Mouse (Mus musculus): ENCODE data around the gene Lrrk1. TPM values are rescaled to one million over a fixed set of nuclear protein-coding genes. Genes with fewer than 3 reads are reported as not detected.

Gene Lrrk1
- polyA plus RNA-seq, 1 experiment from 2014 or later = 14.2 TPM

GRCm38 (mm10) chr7:66405951-66406721 lies 18.0 kb upstream of the Lrrk1 start:
- H3K4me1 ChIP-seq (replicated peaks) = peaks cover 24% of the 10 kb centered on the region
- H3K27me3 ChIP-seq = peaks cover 5% of the 10 kb centered on the region
- H3K9me3 ChIP-seq = no peaks in the 10 kb centered on the region
- no peak overlapping the region for H3K4me2 ChIP-seq
- H3K36me3 ChIP-seq = no peaks in the 10 kb centered on the region
- no peak for ATAC-seq (ENCODE audit: insufficient number of reproducible peaks, insufficient read depth, low FRiP score, low TSS enrichment, low read depth)
- no peak overlapping the region for H3K4me3 ChIP-seq (replicated peaks)
- no peak overlapping the region for H3K9ac ChIP-seq (replicated peaks)
- WGBS = 40% methylated on average over 13 of the region's 13 CpGs
- H3K27ac ChIP-seq = no peak overlapping the region

DNA sequence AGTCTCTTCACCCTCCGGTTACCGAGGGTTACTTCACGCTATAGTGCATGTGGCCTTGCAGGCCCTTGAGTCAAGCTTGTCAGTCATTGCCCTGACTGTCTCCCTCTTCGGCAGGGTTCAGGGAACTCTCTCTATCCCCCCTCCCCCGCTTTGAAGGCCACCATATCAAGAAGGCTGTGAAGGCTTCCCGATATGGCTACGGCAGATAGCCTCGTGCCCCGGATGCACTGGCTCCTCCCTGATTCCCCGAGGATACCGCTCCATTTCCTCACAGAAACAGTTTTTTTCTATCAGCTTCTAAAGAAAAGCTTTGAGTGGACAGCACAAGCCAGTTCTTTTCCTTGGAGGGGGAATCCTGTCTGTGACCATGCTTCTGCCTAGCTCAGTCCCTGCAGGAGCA lies 17.4 kb upstream of the Lrrk1 start:
- Histone ChIP-seq H3K4me1 (replicated peaks) (peaks cover 24% of the 10 kb centered on the region), H3K9me3 (no peaks in the 10 kb centered on the region), H3K27me3 (peaks cover 5% of the 10 kb centered on the region), H3K27ac (no peak overlapping the region), H3K36me3 (no peaks in the 10 kb centered on the region), H3K9ac (replicated peaks) (no peak overlapping the region), H3K4me2 (no peak overlapping the region), H3K4me3 (replicated peaks) (no peak overlapping the region)
- ATAC-seq (ENCODE audit: insufficient number of reproducible peaks, insufficient read depth, low FRiP score, low TSS enrichment, low read depth) = no peak
- WGBS = 69% methylated on average over 11 of the region's 11 CpGs

- H3K4me2 ChIP-seq = no peak overlapping the region
- H3K27ac ChIP-seq = no peak overlapping the region; the same call in 1 of the 2 replicates
- no peaks in the 10 kb centered on the region for H3K9me3 ChIP-seq
- 77% methylated on average over 4 of the region's 4 CpGs for WGBS
- no peak overlapping the region for H3K4me3 ChIP-seq (replicated peaks)
- H3K27me3 ChIP-seq = peaks cover 5% of the 10 kb centered on the region
- peaks cover 30% of the 10 kb centered on the region for H3K4me1 ChIP-seq (replicated peaks)
- H3K36me3 ChIP-seq = no peaks in the 10 kb centered on the region
- ATAC-seq (ENCODE audit: insufficient number of reproducible peaks, insufficient read depth, low FRiP score, low TSS enrichment, low read depth) = no peak
- no peak overlapping the region for H3K9ac ChIP-seq (replicated peaks)
These were observed 16.7 kb upstream of the Lrrk1 start for GRCm38 (mm10) chr7:66404802-66405201.

- Histone ChIP-seq H3K4me1 (replicated peaks) (peaks cover 32% of the 10 kb centered on the region), H3K27ac (no peak overlapping the region; the same call in 1 of the 2 replicates), H3K9me3 (no peaks in the 10 kb centered on the region), H3K36me3 (no peaks in the 10 kb centered on the region), H3K4me3 (replicated peaks) (no peak overlapping the region), H3K4me2 (no peak overlapping the region), H3K27me3 (peaks cover 5% of the 10 kb centered on the region), H3K9ac (replicated peaks) (no peak overlapping the region)
- ATAC-seq (ENCODE audit: insufficient number of reproducible peaks, insufficient read depth, low FRiP score, low TSS enrichment, low read depth) = 0 out of 2 replicates have a peak, but pooled peaks have one; percentile 19
- WGBS = 37% methylated on average over 10 of the region's 10 CpGs
These were observed 16.0 kb upstream of the Lrrk1 start for GRCm38 (mm10) chr7:66404141-66404540.

DNA sequence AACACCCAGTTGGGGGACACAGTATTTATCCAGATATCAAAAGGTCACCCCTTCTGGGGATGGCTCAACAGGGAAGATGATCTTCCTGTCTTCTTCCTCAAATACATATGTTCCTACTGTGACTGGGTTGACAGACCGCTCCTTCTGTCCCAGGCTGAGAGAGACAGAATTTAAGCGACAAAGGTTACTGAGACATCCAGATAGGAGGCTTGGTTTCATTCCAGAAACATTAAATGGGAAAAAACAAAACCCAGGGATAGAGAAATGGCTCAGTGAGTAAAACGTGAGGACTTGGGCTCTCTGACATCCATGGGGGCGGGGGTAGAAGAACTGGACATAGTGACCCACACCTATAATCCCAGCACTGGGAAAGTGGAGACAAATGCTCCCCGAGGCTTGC lies 14.7 kb upstream of the Lrrk1 start:
- Histone ChIP-seq H3K27me3 (peaks cover 5% of the 10 kb centered on the region), H3K36me3 (no peaks in the 10 kb centered on the region), H3K9me3 (no peaks in the 10 kb centered on the region), H3K4me1 (replicated peaks) (peaks cover 32% of the 10 kb centered on the region), H3K4me2 (no peak overlapping the region), H3K9ac (replicated peaks) (no peak overlapping the region), H3K27ac (no peak overlapping the region), H3K4me3 (replicated peaks) (no peak overlapping the region)
- no peak for ATAC-seq (ENCODE audit: insufficient number of reproducible peaks, insufficient read depth, low FRiP score, low TSS enrichment, low read depth)
- WGBS = 94% methylated on average over 5 of the region's 5 CpGs

- no peak for ATAC-seq (ENCODE audit: insufficient number of reproducible peaks, insufficient read depth, low FRiP score, low TSS enrichment, low read depth)
- WGBS = 67% methylated on average over 8 of the region's 8 CpGs
- H3K4me1 ChIP-seq (replicated peaks) = peaks cover 32% of the 10 kb centered on the region
- H3K4me3 ChIP-seq (replicated peaks) = no peak overlapping the region
- H3K4me2 ChIP-seq = no peak overlapping the region
- no peaks in the 10 kb centered on the region for H3K36me3 ChIP-seq
- H3K27ac ChIP-seq = no peak overlapping the region
- no peak overlapping the region for H3K9ac ChIP-seq (replicated peaks)
- peaks cover 5% of the 10 kb centered on the region; the same call in 1 of the 2 replicates for H3K27me3 ChIP-seq
- H3K9me3 ChIP-seq = no peaks in the 10 kb centered on the region
These were observed 13.5 kb upstream of the Lrrk1 start for GRCm38 (mm10) chr7:66401605-66402004.

DNA sequence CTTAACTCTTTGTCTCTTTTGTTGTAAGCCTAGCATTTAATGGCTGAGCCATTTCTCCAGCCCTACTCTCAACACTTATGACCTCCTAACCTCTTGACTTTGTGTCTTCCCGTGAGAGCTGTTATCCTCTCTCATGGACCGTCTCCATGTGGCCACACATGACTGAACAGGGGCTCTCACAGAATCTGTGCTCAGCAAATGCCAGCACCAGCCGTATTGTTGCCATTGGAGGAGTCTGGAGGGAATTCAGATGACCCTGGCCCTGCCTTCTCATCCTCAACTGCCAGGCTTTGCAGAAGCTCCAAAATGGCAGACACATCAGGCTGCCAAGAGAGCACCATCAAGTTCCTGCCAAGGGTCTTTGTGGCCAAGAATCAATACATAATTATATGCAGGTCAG lies 9.1 kb upstream of the Lrrk1 start:
- Histone ChIP-seq H3K4me1 (replicated peaks) (peaks cover 16% of the 10 kb centered on the region), H3K27me3 (peaks cover 5% of the 10 kb centered on the region; the same call in 1 of the 2 replicates), H3K4me3 (replicated peaks) (no peak overlapping the region), H3K36me3 (no peaks in the 10 kb centered on the region), H3K4me2 (no peak overlapping the region), H3K27ac (no peak overlapping the region), H3K9ac (replicated peaks) (no peak overlapping the region), H3K9me3 (no peaks in the 10 kb centered on the region)
- WGBS = 73% methylated on average over 3 of the region's 3 CpGs
- no peak for ATAC-seq (ENCODE audit: insufficient number of reproducible peaks, insufficient read depth, low FRiP score, low TSS enrichment, low read depth)

DNA sequence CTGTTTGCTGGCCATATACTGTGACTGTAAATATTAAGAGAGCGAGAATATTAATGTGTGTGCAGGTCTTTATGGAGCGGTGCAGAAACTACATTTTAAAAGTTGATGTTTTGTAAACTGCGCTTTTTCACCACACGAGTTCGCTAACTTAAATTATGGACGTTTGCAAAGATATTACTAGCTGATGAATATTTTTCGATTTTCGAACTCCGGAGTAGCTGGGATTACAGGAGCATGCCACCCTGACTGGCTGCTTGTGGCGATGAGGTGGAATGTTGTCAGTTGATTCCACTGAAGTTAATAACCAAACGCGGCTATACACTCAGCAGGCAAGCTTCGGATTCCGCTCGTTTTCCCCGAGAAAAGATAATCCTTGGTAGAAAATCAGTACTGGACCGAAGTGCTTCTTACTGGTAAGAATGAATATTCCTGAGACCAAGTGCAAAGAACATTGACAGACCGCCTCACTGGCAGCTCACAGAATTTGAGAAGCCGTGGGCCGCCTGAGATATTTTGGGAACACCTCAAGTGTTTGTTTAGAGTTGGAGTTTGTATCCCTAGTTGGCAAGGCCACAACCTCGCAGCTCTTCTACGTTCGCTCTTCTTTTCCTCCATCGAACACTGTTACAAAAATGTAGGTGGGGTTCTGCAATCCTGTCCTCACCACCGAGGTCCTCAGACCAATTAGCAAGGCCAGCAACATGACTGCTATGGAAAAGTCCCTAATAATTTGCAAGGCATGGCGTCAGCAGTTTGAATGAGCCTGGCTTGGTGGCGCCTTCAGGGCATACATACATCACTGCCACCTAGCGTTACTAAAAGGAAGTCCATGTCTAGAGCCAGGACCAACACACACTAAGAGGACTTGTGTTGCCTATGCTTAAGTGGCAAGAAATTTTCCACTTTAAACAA lies 727 bp upstream of the Lrrk1 start:
- Histone ChIP-seq H3K9me3 (no peaks in the 10 kb centered on the region), H3K4me3 (replicated peaks) (peak overlapping the region; percentile 70), H3K27ac (no peak overlapping the region), H3K4me1 (replicated peaks) (peaks cover 33% of the 10 kb centered on the region), H3K36me3 (no peaks in the 10 kb centered on the region), H3K4me2 (peak overlapping the region; percentile 93), H3K27me3 (no peaks in the 10 kb centered on the region), H3K9ac (replicated peaks) (peak overlapping the region; percentile 91; the same call in 1 of the 2 replicates)
- 13% methylated on average over 28 of the region's 28 CpGs for WGBS
- peak; percentile 70 for ATAC-seq (ENCODE audit: insufficient number of reproducible peaks, insufficient read depth, low FRiP score, low TSS enrichment, low read depth)

DNA sequence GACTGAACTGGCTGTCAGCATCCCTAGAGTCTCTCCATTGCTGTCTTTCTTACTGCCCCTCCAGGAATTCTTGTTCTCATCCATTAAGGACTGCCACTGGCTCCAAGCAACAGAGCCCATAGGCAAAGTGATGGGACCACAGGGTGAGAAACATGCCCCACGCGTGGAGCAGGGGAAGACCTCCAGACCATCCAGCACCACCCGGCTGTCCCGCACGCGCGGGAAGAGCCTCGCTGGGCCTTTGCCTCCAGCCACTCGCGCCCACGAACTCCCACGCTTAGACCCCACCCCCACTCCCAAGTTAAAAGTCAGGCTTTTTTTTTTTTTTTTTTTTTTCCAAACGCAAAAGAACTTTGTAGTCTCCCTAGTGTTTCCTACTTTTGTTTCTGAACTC lies 734 bp downstream of the Lrrk1 start:
- H3K9ac ChIP-seq (replicated peaks) = peak overlapping the region; percentile 91
- no peak for ATAC-seq (ENCODE audit: insufficient number of reproducible peaks, insufficient read depth, low FRiP score, low TSS enrichment, low read depth)
- H3K9me3 ChIP-seq = no peaks in the 10 kb centered on the region
- no peak overlapping the region for H3K27ac ChIP-seq
- no peaks in the 10 kb centered on the region for H3K27me3 ChIP-seq
- WGBS = 1% methylated on average over 13 of the region's 13 CpGs
- H3K4me2 ChIP-seq = peak overlapping the region; percentile 93
- H3K36me3 ChIP-seq = no peaks in the 10 kb centered on the region
- H3K4me1 ChIP-seq (replicated peaks) = peaks cover 36% of the 10 kb centered on the region
- H3K4me3 ChIP-seq (replicated peaks) = peak overlapping the region; percentile 70

DNA sequence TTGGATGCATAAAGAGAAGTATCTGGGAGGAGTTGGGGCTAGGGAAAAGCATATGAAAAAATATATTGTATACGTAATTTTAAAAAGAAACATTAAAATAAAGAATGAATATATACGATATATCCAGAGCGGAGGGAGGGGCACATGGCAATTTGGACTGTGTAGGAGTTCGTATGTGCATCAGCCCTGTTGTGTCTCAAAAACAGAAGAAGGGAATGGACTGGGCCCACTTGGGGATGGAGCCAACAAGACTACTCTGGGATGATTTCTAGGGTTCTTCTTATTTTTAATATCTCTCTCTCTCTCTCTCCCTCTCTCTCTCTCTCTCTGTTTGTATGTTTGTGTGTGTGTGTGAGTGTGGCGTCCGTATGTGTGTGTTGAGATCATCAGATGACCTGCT lies 1.7 kb downstream of the Lrrk1 start:
- Histone ChIP-seq H3K9ac (replicated peaks) (no peak overlapping the region), H3K4me1 (replicated peaks) (peaks cover 31% of the 10 kb centered on the region), H3K9me3 (no peaks in the 10 kb centered on the region), H3K4me3 (replicated peaks) (no peak overlapping the region), H3K36me3 (no peaks in the 10 kb centered on the region), H3K27me3 (no peaks in the 10 kb centered on the region), H3K4me2 (no peak overlapping the region), H3K27ac (no peak overlapping the region)
- 95% methylated on average over 6 of the region's 6 CpGs for WGBS
- no peak for ATAC-seq (ENCODE audit: insufficient number of reproducible peaks, insufficient read depth, low FRiP score, low TSS enrichment, low read depth)

- WGBS = 93% methylated on average over 11 of the region's 12 CpGs
- Histone ChIP-seq H3K27ac (no peak overlapping the region), H3K27me3 (no peaks in the 10 kb centered on the region), H3K4me1 (replicated peaks) (peaks cover 31% of the 10 kb centered on the region), H3K9ac (replicated peaks) (no peak overlapping the region), H3K4me3 (replicated peaks) (no peak overlapping the region), H3K9me3 (no peaks in the 10 kb centered on the region), H3K4me2 (no peak overlapping the region), H3K36me3 (no peaks in the 10 kb centered on the region; the same call in 1 of the 2 replicates)
- no peak for ATAC-seq (ENCODE audit: insufficient number of reproducible peaks, insufficient read depth, low FRiP score, low TSS enrichment, low read depth)
These were observed 2.3 kb downstream of the Lrrk1 start for GRCm38 (mm10) chr7:66385826-66386225.

All from limb, embryonic 12.5 days (tissue).